Mouse (Mus musculus) urinary bladder, postnatal 25 days (tissue): Measurements from ENCODE around the gene Myo3b.

Source experiments
- DNase-seq: peaks from one replicate; pipeline ENCODE4 v3.0.0; 2022; ENCODE audit warnings: low spot score

The Myo3b gene

GRCm38 (mm10) chr2:70129566-70129965 lies 90.6 kb downstream of the Myo3b start:
- no peak for DNase-seq

GRCm38 (mm10) chr2:70133281-70133680 lies 94.4 kb downstream of the Myo3b start:
- DNase-seq: no peak

- DNase-seq: no peak
Measured at GRCm38 (mm10) chr2:70137226-70137998, 98.5 kb downstream of the Myo3b start.

GRCm38 (mm10) chr2:70143543-70144188 lies 104.7 kb downstream of the Myo3b start:
- no peak for DNase-seq

- no peak for DNase-seq
Measured at GRCm38 (mm10) chr2:70146993-70147581, 108.2 kb downstream of the Myo3b start.

GRCm38 (mm10) chr2:70148821-70149510 lies 110.0 kb downstream of the Myo3b start:
- no peak for DNase-seq

- no peak for DNase-seq
Measured at GRCm38 (mm10) chr2:70150399-70151035, 111.6 kb downstream of the Myo3b start.

GRCm38 (mm10) chr2:70151930-70152329 lies 113.0 kb downstream of the Myo3b start:
- no peak for DNase-seq

- no peak for DNase-seq
Measured at GRCm38 (mm10) chr2:70155226-70155836, 116.4 kb downstream of the Myo3b start.

- no peak for DNase-seq
Measured at GRCm38 (mm10) chr2:70159543-70159942, 120.6 kb downstream of the Myo3b start.

- DNase-seq: no peak
Measured at GRCm38 (mm10) chr2:70166231-70166630, 127.3 kb downstream of the Myo3b start.

- DNase-seq: no peak
Measured at GRCm38 (mm10) chr2:70167944-70168935, 129.3 kb downstream of the Myo3b start.

- DNase-seq: no peak
Measured at GRCm38 (mm10) chr2:70170469-70170868, 131.5 kb downstream of the Myo3b start.

GRCm38 (mm10) chr2:70176823-70177708 lies 138.1 kb downstream of the Myo3b start:
- DNase-seq: no peak

GRCm38 (mm10) chr2:70177709-70178030 lies 138.7 kb downstream of the Myo3b start:
- DNase-seq: no peak

- no peak for DNase-seq
Measured at GRCm38 (mm10) chr2:70178241-70178640, 139.3 kb downstream of the Myo3b start.

- DNase-seq: no peak
Measured at GRCm38 (mm10) chr2:70182150-70182670, 143.3 kb downstream of the Myo3b start.

GRCm38 (mm10) chr2:70187040-70187439 lies 148.1 kb downstream of the Myo3b start:
- DNase-seq: no peak
